Mouse (Mus musculus): ENCODE measurements at regions not wholly inside any gene's neighbourhood (a gene's known extent, or its start where the extent isn't known, plus 50 kb on each side); places are given as distances from the start of the nearest gene placed in this dataset.

DNA sequence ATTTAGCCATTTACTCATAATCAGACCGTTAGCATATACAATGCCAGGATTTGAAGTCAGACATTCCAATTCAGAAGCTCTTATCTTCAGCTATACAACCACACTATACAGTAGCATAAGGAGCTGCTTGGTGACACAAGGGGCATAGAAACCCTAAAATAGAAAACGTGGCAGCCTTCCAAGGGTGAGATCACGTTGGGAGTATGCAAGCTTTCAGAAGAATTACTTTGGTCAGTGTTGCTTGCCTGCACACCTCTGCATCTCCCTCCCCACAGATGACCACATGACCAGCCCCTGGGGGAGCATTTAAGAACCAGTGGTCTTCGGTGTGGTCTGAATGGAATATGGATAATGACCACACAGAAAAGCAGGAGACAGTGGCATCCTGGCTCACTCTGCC lies 74.9 kb upstream of the Gnao1 start:
- TF ChIP-seq CTCF (IDR thresholded peaks at IDR 0.05; ENCODE audit: low read depth) (no peak), EP300 (IDR thresholded peaks at IDR 0.05; ENCODE audit: low read depth) (no peak)

All from heart, postnatal 0 days (tissue).